Mouse (Mus musculus): ENCODE results near the gene Btbd10. TPM values are rescaled to one million over a fixed set of nuclear protein-coding genes. Genes with fewer than 3 reads are reported as not detected.
A peak's percentile ranks its signal among the peaks of the same experiment; 100 is the strongest.

The Btbd10 gene
- 85.7 and 86.2 TPM in 2 replicates for polyA plus RNA-seq (2015; fragmentation: Nextera tagmentation; extraction: Ambion mirVana)

DNA sequence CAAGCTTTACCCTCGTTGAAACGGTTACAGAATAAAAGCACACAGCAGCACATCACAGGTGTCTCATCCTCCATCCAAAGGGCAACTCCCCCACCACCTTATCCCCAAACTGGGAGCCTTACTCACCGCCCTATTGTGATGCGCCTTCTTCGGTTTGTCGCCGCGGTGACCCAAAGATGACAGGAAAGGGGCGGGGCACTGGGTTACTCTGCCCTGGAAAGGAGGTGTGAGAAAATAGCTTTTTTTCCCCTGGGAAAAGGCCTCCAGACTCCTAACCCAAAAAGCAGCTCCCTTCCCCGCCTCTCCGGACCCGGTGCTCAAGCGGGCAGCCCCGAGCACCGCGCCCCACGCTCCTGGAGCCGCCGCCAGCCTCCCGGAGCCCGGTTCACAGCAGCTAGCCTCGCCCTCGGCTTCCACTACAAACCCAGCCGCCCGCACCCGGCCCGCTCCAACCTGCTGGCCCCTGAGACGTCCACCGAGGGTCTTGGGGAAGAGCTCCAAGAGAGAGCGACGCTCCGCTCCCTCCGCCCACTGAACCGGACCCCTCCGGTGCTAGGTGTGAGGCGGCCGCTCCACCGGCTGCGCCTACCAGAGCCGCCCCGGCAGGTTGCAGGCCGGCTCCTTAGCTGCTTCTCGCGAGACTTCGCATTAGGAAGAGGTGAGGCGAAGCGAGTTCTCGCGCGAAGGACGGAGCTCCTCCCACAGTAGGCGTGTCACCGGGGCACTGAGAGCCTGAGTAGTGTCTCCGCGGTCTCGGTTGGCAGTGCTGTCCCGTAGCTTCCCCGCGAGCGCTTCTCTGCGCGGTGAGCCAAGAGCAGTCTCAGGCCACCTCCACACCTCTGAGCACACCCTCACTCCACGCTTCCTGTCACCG lies at the start of gene Btbd10:
Gene Btbd10 (minus strand): TSS at position 647 of the 874 bp plus-strand sequence.
- peak; percentile 99 for ATAC-seq

GRCm38 (mm10) chr7:113416536-113416935 lies 47.3 kb upstream of the Btbd10 start:
- Histone ChIP-seq H3K36me3 (ENCODE audit: control insufficient read depth, insufficient read depth, low read length) (no peaks in the 10 kb centered on the region), H3K27ac (ENCODE audit: low read length) (no peak overlapping the region), H3K9me3 (replicated peaks; ENCODE audit: control insufficient read depth, low read length, poor library complexity, severe bottlenecking) (no peaks in the 10 kb centered on the region), H3K4me2 (ENCODE audit: low read length) (no peak overlapping the region), H3K9ac (ENCODE audit: low read depth, low read length) (no peak overlapping the region), H3K4me1 (ENCODE audit: control insufficient read depth, insufficient read depth, low read length) (no peaks in the 10 kb centered on the region), H3K27me3 (ENCODE audit: control insufficient read depth, insufficient read depth, low read depth, low read length) (no peaks in the 10 kb centered on the region), H3K4me3 (ENCODE audit: low read depth, low read length) (no peak overlapping the region)
- no peak for ATAC-seq
- WGBS, result 95% methylated on average over 1 of the region's 1 CpGs

More for the DNA sequence above, at the start of gene Btbd10:
- Histone ChIP-seq H3K4me2 (ENCODE audit: low read length) (peak within 1 kb of the TSS; percentile 87), H3K9me3 (replicated peaks; ENCODE audit: control insufficient read depth, low read length, poor library complexity, severe bottlenecking) (no peaks in the 10 kb centered on the region), H3K4me3 (ENCODE audit: low read depth, low read length) (peak within 1 kb of the TSS; percentile 93), H3K27me3 (ENCODE audit: control insufficient read depth, insufficient read depth, low read depth, low read length) (no peaks in the 10 kb centered on the region), H3K36me3 (ENCODE audit: control insufficient read depth, insufficient read depth, low read length) (no peaks in the 10 kb centered on the region), H3K9ac (ENCODE audit: low read depth, low read length) (peak within 1 kb of the TSS; percentile 92), H3K27ac (ENCODE audit: low read length) (peak within 1 kb of the TSS; percentile 90), H3K4me1 (ENCODE audit: control insufficient read depth, insufficient read depth, low read length) (peaks cover 17% of the 10 kb centered on the region)
- under 1% methylated on average over 63 of the region's 64 CpGs for WGBS

- H3K4me2 ChIP-seq (ENCODE audit: low read length), result no peak overlapping the region
- H3K4me1 ChIP-seq (ENCODE audit: control insufficient read depth, insufficient read depth, low read length), result no peaks in the 10 kb centered on the region
- no peaks in the 10 kb centered on the region for H3K9me3 ChIP-seq (replicated peaks; ENCODE audit: control insufficient read depth, low read length, poor library complexity, severe bottlenecking)
- no peaks in the 10 kb centered on the region for H3K27me3 ChIP-seq (ENCODE audit: control insufficient read depth, insufficient read depth, low read depth, low read length)
- no peak overlapping the region for H3K4me3 ChIP-seq (ENCODE audit: low read depth, low read length)
- no peak overlapping the region for H3K9ac ChIP-seq (ENCODE audit: low read depth, low read length)
- WGBS, result 91% methylated on average over 3 of the region's 3 CpGs
- H3K36me3 ChIP-seq (ENCODE audit: control insufficient read depth, insufficient read depth, low read length), result no peaks in the 10 kb centered on the region
- no peak for ATAC-seq
- H3K27ac ChIP-seq (ENCODE audit: low read length), result no peak overlapping the region
These were observed 46.1 kb upstream of the Btbd10 start for GRCm38 (mm10) chr7:113415256-113415655.

DNA sequence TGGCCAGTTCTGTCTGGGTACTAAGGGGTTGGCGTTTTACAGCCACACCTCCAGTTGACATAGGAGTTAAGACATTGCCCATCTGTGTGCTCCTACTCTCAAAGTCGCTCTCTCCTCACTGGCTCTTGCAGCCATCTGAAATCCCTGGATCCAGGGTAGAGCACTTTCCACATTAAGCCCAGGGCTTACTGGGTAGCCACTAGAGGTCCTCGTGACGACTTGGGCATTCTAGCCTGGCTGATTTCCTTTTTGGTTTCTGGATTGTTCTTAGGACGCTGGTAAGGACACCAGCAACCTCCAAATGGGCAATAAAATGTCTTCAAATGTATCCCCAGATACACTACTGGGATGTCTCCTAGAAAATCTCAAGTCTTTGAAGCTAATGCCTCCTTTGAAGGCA lies 39.5 kb upstream of the Btbd10 start:
- ATAC-seq, result no peak
- Histone ChIP-seq H3K27me3 (ENCODE audit: control insufficient read depth, insufficient read depth, low read depth, low read length) (no peaks in the 10 kb centered on the region), H3K4me1 (ENCODE audit: control insufficient read depth, insufficient read depth, low read length) (no peaks in the 10 kb centered on the region), H3K9me3 (replicated peaks; ENCODE audit: control insufficient read depth, low read length, poor library complexity, severe bottlenecking) (no peaks in the 10 kb centered on the region), H3K9ac (ENCODE audit: low read depth, low read length) (no peak overlapping the region), H3K4me3 (ENCODE audit: low read depth, low read length) (no peak overlapping the region), H3K27ac (ENCODE audit: low read length) (no peak overlapping the region), H3K36me3 (ENCODE audit: control insufficient read depth, insufficient read depth, low read length) (no peaks in the 10 kb centered on the region), H3K4me2 (ENCODE audit: low read length) (no peak overlapping the region)
- WGBS, result 51% methylated on average over 5 of the region's 5 CpGs

GRCm38 (mm10) chr7:113398083-113398482 lies 28.9 kb upstream of the Btbd10 start:
- H3K9me3 ChIP-seq (replicated peaks; ENCODE audit: control insufficient read depth, low read length, poor library complexity, severe bottlenecking), result no peaks in the 10 kb centered on the region
- no peaks in the 10 kb centered on the region for H3K36me3 ChIP-seq (ENCODE audit: control insufficient read depth, insufficient read depth, low read length)
- no peak overlapping the region for H3K4me2 ChIP-seq (ENCODE audit: low read length)
- H3K27me3 ChIP-seq (ENCODE audit: control insufficient read depth, insufficient read depth, low read depth, low read length), result no peaks in the 10 kb centered on the region
- H3K27ac ChIP-seq (ENCODE audit: low read length), result no peak overlapping the region
- no peak for ATAC-seq
- H3K4me3 ChIP-seq (ENCODE audit: low read depth, low read length), result no peak overlapping the region
- H3K9ac ChIP-seq (ENCODE audit: low read depth, low read length), result no peak overlapping the region
- H3K4me1 ChIP-seq (ENCODE audit: control insufficient read depth, insufficient read depth, low read length), result no peaks in the 10 kb centered on the region

GRCm38 (mm10) chr7:113396661-113397060 lies 27.5 kb upstream of the Btbd10 start:
- 92% methylated on average over 4 of the region's 4 CpGs for WGBS
- Histone ChIP-seq H3K9ac (ENCODE audit: low read depth, low read length) (no peak overlapping the region), H3K4me1 (ENCODE audit: control insufficient read depth, insufficient read depth, low read length) (no peaks in the 10 kb centered on the region), H3K4me2 (ENCODE audit: low read length) (no peak overlapping the region), H3K27me3 (ENCODE audit: control insufficient read depth, insufficient read depth, low read depth, low read length) (no peaks in the 10 kb centered on the region), H3K9me3 (replicated peaks; ENCODE audit: control insufficient read depth, low read length, poor library complexity, severe bottlenecking) (no peaks in the 10 kb centered on the region), H3K4me3 (ENCODE audit: low read depth, low read length) (no peak overlapping the region), H3K36me3 (ENCODE audit: control insufficient read depth, insufficient read depth, low read length) (no peaks in the 10 kb centered on the region), H3K27ac (ENCODE audit: low read length) (no peak overlapping the region)
- no peak for ATAC-seq

DNA sequence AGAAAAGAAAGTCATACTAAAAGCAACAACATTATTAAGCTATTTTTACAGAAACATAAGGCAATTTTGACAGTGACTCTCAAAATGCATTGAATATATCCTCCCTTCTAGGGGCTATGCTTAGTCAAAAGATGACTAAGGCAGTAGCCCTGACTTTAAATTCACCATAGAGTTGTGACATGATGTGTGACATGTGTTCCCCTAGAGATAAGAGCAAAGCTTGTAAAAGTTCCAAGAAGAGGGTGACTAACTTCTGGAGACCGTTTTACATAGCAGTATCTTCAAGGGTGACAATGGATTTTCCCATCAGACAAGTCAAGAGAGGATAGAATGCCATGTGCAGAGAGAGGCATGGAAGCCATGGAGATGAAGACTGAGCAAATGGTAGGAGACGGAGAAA lies 22.4 kb upstream of the Btbd10 start:
- H3K9me3 ChIP-seq (replicated peaks; ENCODE audit: control insufficient read depth, low read length, poor library complexity, severe bottlenecking), result no peaks in the 10 kb centered on the region
- no peak for ATAC-seq
- H3K4me1 ChIP-seq (ENCODE audit: control insufficient read depth, insufficient read depth, low read length), result no peaks in the 10 kb centered on the region
- H3K9ac ChIP-seq (ENCODE audit: low read depth, low read length), result no peak overlapping the region
- H3K4me3 ChIP-seq (ENCODE audit: low read depth, low read length), result no peak overlapping the region
- no peak overlapping the region for H3K27ac ChIP-seq (ENCODE audit: low read length)
- no peak overlapping the region for H3K4me2 ChIP-seq (ENCODE audit: low read length)
- WGBS, result 91% methylated on average over 2 of the region's 2 CpGs
- H3K27me3 ChIP-seq (ENCODE audit: control insufficient read depth, insufficient read depth, low read depth, low read length), result no peaks in the 10 kb centered on the region
- no peaks in the 10 kb centered on the region for H3K36me3 ChIP-seq (ENCODE audit: control insufficient read depth, insufficient read depth, low read length)

DNA sequence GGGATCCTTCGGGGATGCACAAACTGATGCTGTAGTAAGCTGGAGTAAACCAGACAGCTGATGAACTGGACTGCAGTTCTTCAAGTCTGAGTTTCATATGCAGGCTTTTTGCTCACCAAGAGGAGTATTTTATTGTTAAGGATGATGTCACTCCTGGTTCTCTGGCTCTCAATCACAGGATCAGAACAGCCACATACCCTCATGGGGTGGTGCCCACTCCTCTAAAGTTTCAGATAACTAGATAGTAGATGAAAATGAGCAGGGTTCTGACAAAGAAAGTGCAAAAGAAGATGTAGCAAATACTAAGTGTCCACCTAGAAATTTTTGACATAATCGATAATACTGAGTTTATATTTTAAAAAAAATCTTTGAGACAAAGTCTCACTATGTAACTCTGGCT lies 19.3 kb upstream of the Btbd10 start, which contains the start of gene Pth:
Gene Pth (minus strand): TSS at position 101 of the 400 bp plus-strand sequence.
- no peaks in the 10 kb centered on the region for H3K9me3 ChIP-seq (replicated peaks; ENCODE audit: control insufficient read depth, low read length, poor library complexity, severe bottlenecking)
- no peaks in the 10 kb centered on the region for H3K36me3 ChIP-seq (ENCODE audit: control insufficient read depth, insufficient read depth, low read length)
- H3K27me3 ChIP-seq (ENCODE audit: control insufficient read depth, insufficient read depth, low read depth, low read length), result no peaks in the 10 kb centered on the region
- ATAC-seq, result no peak
- H3K4me3 ChIP-seq (ENCODE audit: low read depth, low read length), result no peak within 1 kb of the TSS
- H3K27ac ChIP-seq (ENCODE audit: low read length), result no peak within 1 kb of the TSS
- H3K4me1 ChIP-seq (ENCODE audit: control insufficient read depth, insufficient read depth, low read length), result no peaks in the 10 kb centered on the region
- H3K9ac ChIP-seq (ENCODE audit: low read depth, low read length), result no peak within 1 kb of the TSS
- H3K4me2 ChIP-seq (ENCODE audit: low read length), result no peak within 1 kb of the TSS
- 92% methylated on average over 2 of the region's 2 CpGs for WGBS

DNA sequence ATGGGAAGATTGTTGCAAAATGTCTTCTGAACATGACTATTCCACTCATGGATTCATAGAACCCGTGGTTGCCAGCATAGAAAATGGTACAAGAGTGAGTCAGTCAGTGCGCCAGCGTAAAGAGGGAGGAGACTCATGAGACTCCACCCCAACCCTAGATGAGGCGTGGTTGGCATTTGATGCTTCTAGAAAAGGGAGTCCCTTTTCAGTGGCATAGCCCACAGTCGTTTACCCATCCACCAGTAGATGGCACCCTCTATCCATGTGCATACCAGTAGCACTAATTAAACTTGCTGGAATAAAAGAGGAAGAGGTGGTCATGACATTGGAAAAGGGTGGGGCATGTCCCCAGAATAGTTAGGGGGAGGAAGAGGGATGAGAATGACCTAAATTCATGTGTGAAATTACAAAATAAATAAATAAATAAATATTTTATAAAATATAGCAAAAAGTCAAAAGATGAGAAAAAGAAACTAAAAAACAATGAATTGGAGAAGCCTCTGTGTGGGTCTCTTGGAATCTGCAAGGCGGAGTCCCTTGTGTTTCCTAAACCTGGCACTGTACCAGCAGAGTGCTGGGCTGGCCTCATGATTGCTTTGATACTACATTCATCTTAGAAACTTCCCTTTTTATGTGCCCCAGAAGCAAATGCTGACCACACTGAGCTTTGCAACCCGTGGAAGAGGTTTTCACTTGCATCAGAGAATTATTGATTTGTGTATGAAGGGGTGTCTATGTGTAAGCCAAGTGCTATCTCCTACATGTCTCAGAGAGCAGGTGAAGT lies 8.9 kb upstream of the Btbd10 start:
- no peaks in the 10 kb centered on the region for H3K4me1 ChIP-seq (ENCODE audit: control insufficient read depth, insufficient read depth, low read length)
- no peak overlapping the region for H3K4me3 ChIP-seq (ENCODE audit: low read depth, low read length)
- no peak overlapping the region for H3K9ac ChIP-seq (ENCODE audit: low read depth, low read length)
- H3K27me3 ChIP-seq (ENCODE audit: control insufficient read depth, insufficient read depth, low read depth, low read length), result no peaks in the 10 kb centered on the region
- H3K27ac ChIP-seq (ENCODE audit: low read length), result no peak overlapping the region
- no peak overlapping the region for H3K4me2 ChIP-seq (ENCODE audit: low read length)
- H3K9me3 ChIP-seq (replicated peaks; ENCODE audit: control insufficient read depth, low read length, poor library complexity, severe bottlenecking), result no peaks in the 10 kb centered on the region
- no peaks in the 10 kb centered on the region for H3K36me3 ChIP-seq (ENCODE audit: control insufficient read depth, insufficient read depth, low read length)
- WGBS, result 31% methylated on average over 7 of the region's 7 CpGs
- peak; percentile 83; the same call in 1 of the 2 replicates for ATAC-seq
